Mouse (Mus musculus): ENCODE data around the gene 4921517D22Rik. TPM values are rescaled to one million over a fixed set of nuclear protein-coding genes. Genes with fewer than 3 reads are reported as not detected.

Gene 4921517D22Rik
- polyA plus RNA-seq, 1 experiment from 2014 or later, result not detected

DNA sequence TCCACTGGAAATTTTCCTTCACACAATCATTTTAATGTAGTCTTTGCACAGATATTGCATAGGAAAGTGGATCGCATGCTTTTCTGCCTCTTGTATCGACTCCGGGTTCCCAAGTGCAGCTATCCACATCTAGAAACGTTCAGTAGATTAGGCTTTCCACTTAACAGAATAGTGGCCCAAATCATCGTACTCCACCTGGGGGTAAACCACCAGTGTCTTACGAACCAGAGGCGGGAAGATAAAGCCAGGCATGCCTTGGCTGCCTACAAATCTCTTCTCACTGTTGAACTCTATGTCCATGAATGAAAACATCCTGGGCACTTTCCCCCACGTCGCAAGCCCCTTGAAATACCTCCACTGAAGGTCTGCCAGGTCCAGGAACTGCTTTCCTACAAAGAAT lies 4.6 kb downstream of the 4921517D22Rik start:
- ATAC-seq (ENCODE audit: insufficient read depth, low FRiP score, low read depth), result no peak

DNA sequence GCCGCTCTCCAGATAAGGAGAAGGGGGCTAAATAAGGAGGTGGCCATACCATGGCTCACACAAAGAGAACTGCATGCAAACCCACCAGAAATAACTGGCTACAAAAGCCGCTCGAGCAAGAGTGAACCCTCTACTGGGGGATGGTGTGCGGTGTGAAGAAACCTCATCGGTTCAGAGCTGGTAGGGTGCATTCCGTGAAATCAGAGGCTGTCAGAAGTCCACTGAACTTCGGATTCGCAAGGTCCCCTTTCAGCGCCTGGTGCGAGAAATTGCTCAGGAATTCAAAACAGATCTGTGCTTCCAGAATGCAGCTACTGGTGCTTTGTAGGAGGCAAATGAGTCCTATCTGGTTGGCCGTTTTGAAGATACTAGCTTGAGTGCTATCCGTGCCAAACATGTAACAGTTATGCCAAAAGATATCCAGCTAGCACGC lies 5.6 kb downstream of the 4921517D22Rik start:
- no peak overlapping the region for H3K27ac ChIP-seq
- no peaks in the 10 kb centered on the region for H3K27me3 ChIP-seq (replicated peaks)
- WGBS, result 72% methylated on average over 13 of the region's 13 CpGs
- H3K9me3 ChIP-seq, result no peaks in the 10 kb centered on the region
- no peak overlapping the region for H3K9ac ChIP-seq
- H3K4me2 ChIP-seq, result no peak overlapping the region
- H3K4me1 ChIP-seq, result no peaks in the 10 kb centered on the region
- H3K36me3 ChIP-seq, result no peaks in the 10 kb centered on the region
- no peak overlapping the region for H3K4me3 ChIP-seq (replicated peaks)
- no peak for ATAC-seq (ENCODE audit: insufficient read depth, low FRiP score, low read depth)

More for the DNA sequence above, 4.6 kb downstream of the 4921517D22Rik start:
- Histone ChIP-seq H3K36me3 (no peaks in the 10 kb centered on the region), H3K4me1 (no peaks in the 10 kb centered on the region), H3K4me2 (no peak overlapping the region), H3K4me3 (replicated peaks) (no peak overlapping the region), H3K27ac (no peak overlapping the region), H3K9ac (no peak overlapping the region), H3K27me3 (replicated peaks) (no peaks in the 10 kb centered on the region), H3K9me3 (no peaks in the 10 kb centered on the region)
- 85% methylated on average over 9 of the region's 9 CpGs for WGBS

- ATAC-seq (ENCODE audit: insufficient read depth, low FRiP score, low read depth), result no peak
- Histone ChIP-seq H3K4me1 (no peaks in the 10 kb centered on the region), H3K4me2 (no peak overlapping the region), H3K9me3 (no peaks in the 10 kb centered on the region), H3K36me3 (no peaks in the 10 kb centered on the region), H3K4me3 (replicated peaks) (no peak overlapping the region), H3K27me3 (replicated peaks) (0 out of 2 replicates have a peak, but pooled peaks cover 4% of the 10 kb centered on the region), H3K27ac (no peak overlapping the region), H3K9ac (no peak overlapping the region)
- 76% methylated on average over 3 of the region's 3 CpGs for WGBS
Measured at GRCm38 (mm10) chr13:59685236-59685635, 8.7 kb downstream of the 4921517D22Rik start.

DNA sequence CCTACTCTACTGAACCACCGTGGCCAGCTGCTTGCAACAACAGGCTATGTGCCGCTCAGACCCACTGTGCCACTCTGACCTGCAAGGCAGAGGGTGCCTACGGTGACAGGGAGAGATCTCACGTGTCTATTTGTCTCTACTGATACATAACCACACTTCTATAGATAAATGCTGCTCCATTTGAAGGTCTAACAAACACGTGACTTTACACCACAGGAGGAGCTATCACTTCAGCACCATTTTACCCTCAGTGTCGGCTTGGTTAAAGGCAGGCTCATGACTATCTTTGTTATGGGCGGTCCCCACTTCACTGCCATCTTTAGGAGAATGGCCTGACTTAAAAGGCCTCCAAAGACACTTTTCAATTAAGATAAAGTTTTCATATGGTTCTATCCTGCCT lies 11.3 kb downstream of the 4921517D22Rik start:
- Histone ChIP-seq H3K36me3 (no peaks in the 10 kb centered on the region), H3K27ac (no peak overlapping the region), H3K9me3 (no peaks in the 10 kb centered on the region), H3K4me2 (no peak overlapping the region), H3K4me3 (replicated peaks) (no peak overlapping the region), H3K27me3 (replicated peaks) (0 out of 2 replicates have a peak, but pooled peaks cover 4% of the 10 kb centered on the region), H3K4me1 (no peaks in the 10 kb centered on the region), H3K9ac (no peak overlapping the region)
- 24% methylated on average over 7 of the region's 7 CpGs for WGBS
- ATAC-seq (ENCODE audit: insufficient read depth, low FRiP score, low read depth), result no peak

- Histone ChIP-seq H3K27me3 (replicated peaks) (0 out of 2 replicates have a peak, but pooled peaks cover 4% of the 10 kb centered on the region), H3K4me3 (replicated peaks) (no peak overlapping the region), H3K9me3 (no peaks in the 10 kb centered on the region), H3K27ac (no peak overlapping the region), H3K9ac (no peak overlapping the region), H3K4me2 (no peak overlapping the region), H3K36me3 (no peaks in the 10 kb centered on the region), H3K4me1 (no peaks in the 10 kb centered on the region)
- 57% methylated on average over 4 of the region's 4 CpGs for WGBS
- ATAC-seq (ENCODE audit: insufficient read depth, low FRiP score, low read depth), result no peak
Measured at GRCm38 (mm10) chr13:59679908-59680307, 14.0 kb downstream of the 4921517D22Rik start.

DNA sequence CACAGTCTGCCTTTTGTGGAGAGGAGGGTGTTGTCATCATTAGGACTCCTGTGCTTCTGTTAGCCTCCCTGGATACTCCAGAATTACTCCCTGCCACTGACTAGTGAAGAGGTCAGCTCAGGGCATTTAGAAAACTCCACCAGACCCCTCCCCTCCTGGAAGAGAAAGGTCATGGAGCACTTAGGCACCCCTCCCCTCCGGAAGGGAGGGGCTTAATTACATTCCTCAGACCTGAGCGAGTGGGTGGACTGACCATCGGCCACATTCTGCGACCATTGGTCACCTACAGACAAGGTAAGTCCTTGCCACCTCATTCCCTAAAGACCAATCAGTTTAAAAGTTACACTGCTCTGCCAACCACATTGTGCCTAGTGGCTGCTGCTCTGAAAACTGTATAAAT lies 14.6 kb downstream of the 4921517D22Rik start:
- no peak overlapping the region for H3K9ac ChIP-seq
- H3K9me3 ChIP-seq, result no peaks in the 10 kb centered on the region
- no peak overlapping the region for H3K4me3 ChIP-seq (replicated peaks)
- no peaks in the 10 kb centered on the region for H3K36me3 ChIP-seq
- WGBS, result 32% methylated on average over 4 of the region's 4 CpGs
- H3K4me1 ChIP-seq, result peaks cover under 1% of the 10 kb centered on the region; the same call in 1 of the 2 replicates
- H3K27ac ChIP-seq, result no peak overlapping the region
- H3K27me3 ChIP-seq (replicated peaks), result 0 out of 2 replicates have a peak, but pooled peaks cover 4% of the 10 kb centered on the region
- H3K4me2 ChIP-seq, result no peak overlapping the region
- no peak for ATAC-seq (ENCODE audit: insufficient read depth, low FRiP score, low read depth)

- no peak overlapping the region for H3K4me3 ChIP-seq (replicated peaks)
- no peaks in the 10 kb centered on the region for H3K9me3 ChIP-seq
- no peak overlapping the region for H3K9ac ChIP-seq
- peaks cover 4% of the 10 kb centered on the region; the same call in 1 of the 2 replicates for H3K4me1 ChIP-seq
- ATAC-seq (ENCODE audit: insufficient read depth, low FRiP score, low read depth), result no peak
- no peak overlapping the region for H3K4me2 ChIP-seq
- no peaks in the 10 kb centered on the region for H3K36me3 ChIP-seq
- 69% methylated on average over 12 of the region's 12 CpGs for WGBS
- H3K27me3 ChIP-seq (replicated peaks), result no peaks in the 10 kb centered on the region
- H3K27ac ChIP-seq, result no peak overlapping the region
Measured at GRCm38 (mm10) chr13:59676316-59677229, 17.3 kb downstream of the 4921517D22Rik start.

DNA sequence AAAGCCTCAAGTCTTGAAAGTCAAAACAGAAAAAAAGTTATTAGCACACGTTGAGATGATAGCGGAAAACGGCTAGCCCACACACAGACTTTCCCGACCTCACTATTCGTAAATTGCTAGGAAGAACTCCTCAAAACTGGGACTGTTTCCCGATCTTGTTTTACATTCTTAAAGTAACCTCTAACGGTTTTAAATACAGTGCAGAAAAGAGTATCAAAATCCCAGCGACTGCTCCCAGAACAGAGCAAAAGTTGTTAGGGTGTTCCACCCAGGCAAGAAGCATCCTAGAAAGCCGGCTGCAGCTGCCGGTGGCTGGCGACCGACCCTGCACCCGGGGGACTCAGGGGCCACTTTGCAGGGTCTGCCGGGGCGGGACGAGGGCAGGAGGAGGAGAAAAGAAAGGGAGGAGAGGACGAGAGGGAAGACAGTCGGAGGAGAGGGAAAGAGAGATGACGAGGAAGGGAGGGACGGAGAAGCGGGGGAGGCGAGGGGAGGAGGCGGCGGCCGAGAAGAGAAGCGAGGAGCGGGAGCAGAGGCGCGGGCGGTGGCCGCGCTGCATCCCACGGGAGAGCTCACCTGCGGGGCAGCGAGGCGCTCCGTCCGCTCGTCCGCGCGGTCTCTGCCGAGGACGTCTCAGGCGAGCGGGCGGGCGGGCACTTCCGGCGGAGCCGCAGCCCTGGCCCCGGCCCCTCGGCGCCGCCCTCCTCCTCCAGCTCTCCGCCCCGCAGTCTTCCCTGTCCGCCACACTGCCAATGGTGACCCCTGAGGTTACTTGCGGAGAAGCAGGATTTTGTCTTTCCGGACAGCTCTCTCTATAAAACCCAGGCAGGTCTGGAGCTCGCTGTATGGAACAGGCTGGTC lies 18.5 kb downstream of the 4921517D22Rik start, which contains the start of gene Golm1:
TSS of gene Golm1 (minus strand) at position 661 of the 861 bp plus-strand sequence.
- Histone ChIP-seq H3K4me3 (replicated peaks) (peak within 1 kb of the TSS; percentile 78), H3K27me3 (replicated peaks) (no peaks in the 10 kb centered on the region), H3K36me3 (no peaks in the 10 kb centered on the region), H3K4me1 (peaks cover 4% of the 10 kb centered on the region; the same call in 1 of the 2 replicates), H3K4me2 (peak within 1 kb of the TSS; percentile 79), H3K9ac (peak within 1 kb of the TSS; percentile 73), H3K9me3 (no peaks in the 10 kb centered on the region), H3K27ac (peak within 1 kb of the TSS; percentile 75)
- peak; percentile 83 for ATAC-seq (ENCODE audit: insufficient read depth, low FRiP score, low read depth)
- WGBS, result under 1% methylated on average over 61 of the region's 61 CpGs

- ATAC-seq (ENCODE audit: insufficient read depth, low FRiP score, low read depth), result no peak
- Histone ChIP-seq H3K4me3 (replicated peaks) (peak overlapping the region; percentile 78), H3K27me3 (replicated peaks) (no peaks in the 10 kb centered on the region), H3K9ac (0 out of 2 replicates have a peak overlapping the region, but pooled peaks have one; percentile 13), H3K27ac (peak overlapping the region; percentile 75; the same call in 1 of the 2 replicates), H3K4me1 (peaks cover 4% of the 10 kb centered on the region; the same call in 1 of the 2 replicates), H3K9me3 (no peaks in the 10 kb centered on the region), H3K36me3 (no peaks in the 10 kb centered on the region), H3K4me2 (peak overlapping the region; percentile 79)
- WGBS, result 3% methylated on average over 13 of the region's 13 CpGs
Measured at GRCm38 (mm10) chr13:59674761-59675150, 19.2 kb downstream of the 4921517D22Rik start.

- Histone ChIP-seq H3K27ac (0 out of 2 replicates have a peak overlapping the region, but pooled peaks have one; percentile 6), H3K4me3 (replicated peaks) (peak overlapping the region; percentile 78), H3K9ac (no peak overlapping the region), H3K36me3 (no peaks in the 10 kb centered on the region), H3K4me1 (peaks cover 4% of the 10 kb centered on the region; the same call in 1 of the 2 replicates), H3K27me3 (replicated peaks) (no peaks in the 10 kb centered on the region), H3K4me2 (peak overlapping the region; percentile 79), H3K9me3 (no peaks in the 10 kb centered on the region)
- 22% methylated on average over 3 of the region's 3 CpGs for WGBS
- no peak for ATAC-seq (ENCODE audit: insufficient read depth, low FRiP score, low read depth)
Measured at GRCm38 (mm10) chr13:59674215-59674614, 19.7 kb downstream of the 4921517D22Rik start.

DNA sequence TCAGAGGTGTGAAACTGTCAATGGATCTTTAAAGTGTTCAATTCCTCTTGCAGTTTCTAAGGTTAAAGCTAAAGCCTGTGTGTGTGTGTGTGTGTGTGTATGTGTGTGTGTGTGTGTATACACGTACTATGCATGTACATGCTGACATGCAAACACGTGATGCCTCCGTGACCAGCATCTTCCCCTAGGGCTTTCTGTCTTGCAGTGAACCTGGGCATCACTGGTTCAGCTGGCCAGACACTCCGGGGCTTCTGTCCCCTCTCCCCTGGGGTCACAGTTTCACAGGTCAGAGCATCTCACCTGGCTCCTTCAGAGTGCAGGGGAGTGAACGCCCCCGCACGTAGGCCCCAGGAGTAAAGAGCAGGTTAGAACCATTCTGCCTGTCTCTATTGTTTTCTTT lies 20.3 kb downstream of the 4921517D22Rik start:
- Histone ChIP-seq H3K4me2 (peak overlapping the region; percentile 79), H3K9me3 (no peaks in the 10 kb centered on the region), H3K36me3 (no peaks in the 10 kb centered on the region), H3K9ac (no peak overlapping the region), H3K4me1 (peaks cover 4% of the 10 kb centered on the region; the same call in 1 of the 2 replicates), H3K27me3 (replicated peaks) (no peaks in the 10 kb centered on the region), H3K4me3 (replicated peaks) (no peak overlapping the region), H3K27ac (no peak overlapping the region)
- no peak for ATAC-seq (ENCODE audit: insufficient read depth, low FRiP score, low read depth)
- 58% methylated on average over 7 of the region's 7 CpGs for WGBS

Data from stomach, embryonic 15.5 days (tissue).